Mouse (Mus musculus) lung, postnatal 0 days (tissue): Measurements from ENCODE around the gene Crybg3.

Experiments used
- CTCF ChIP-seq: IDR thresholded peaks from 2 replicates; pipeline ENCODE4 v1.5.1; 2016; ENCODE audit warnings: antibody characterized with exemption, mild to moderate bottlenecking
- EP300 ChIP-seq: IDR thresholded peaks from 2 replicates; pipeline ENCODE4 v1.6.1; 2016; ENCODE audit warnings: antibody characterized with exemption, mild to moderate bottlenecking, control low read depth

GRCm38 (mm10) chr16:59463973-59464372 is 136.8 kb downstream of the Crybg3 start:
- no peak for TF ChIP-seq CTCF
- no peak for TF ChIP-seq EP300
